Mouse (Mus musculus) adrenal gland, adult (tissue): ENCODE data around the gene Olfr774.
"Not testable (repeated sequence)": the region's sequence is repeated elsewhere in the genome, so short reads cannot be mapped to it uniquely, and the experiment has no call there.

Experiments
- DNase-seq, 2 experiments: peaks; one replicate each; pipeline ENCODE4 v3.0.0; 2022 to 2023; ENCODE audit warnings: low spot score in 1 of 2; ENCODE audit not compliant: inconsistent age in 2 of 2

Gene Olfr774

GRCm38 (mm10) chr10:129235904-129236303 lies at the start of gene Olfr774:
TSS of gene Olfr774 (plus strand) at chr10:129236204.
- DNase-seq, result no peak

GRCm38 (mm10) chr10:129187319-129187718 lies 48.7 kb upstream of the Olfr774 start, which contains the start of gene Olfr773:
TSS of gene Olfr773 (minus strand) at chr10:129187419.
- DNase-seq, result not testable (repeated sequence)

- DNase-seq, result no peak
Measured at GRCm38 (mm10) chr10:129230737-129231136, 5.3 kb upstream of the Olfr774 start.

- DNase-seq, result no peak
Measured at GRCm38 (mm10) chr10:129248112-129248511, 12.1 kb downstream of the Olfr774 start, which contains the start of gene Olfr775. TSS of gene Olfr775 (plus strand) at chr10:129248412.

GRCm38 (mm10) chr10:129258827-129259226 lies 22.8 kb downstream of the Olfr774 start, which contains the start of gene Olfr776:
TSS of gene Olfr776 (plus strand) at chr10:129259127.
- DNase-seq, result no peak

- DNase-seq, result no peak
Measured at GRCm38 (mm10) chr10:129271081-129271535, 35.1 kb downstream of the Olfr774 start, which contains the start of gene Olfr777. TSS of gene Olfr777 (minus strand) at chr10:129271485.
